Mouse (Mus musculus) CH12F3 (cell line): ENCODE measurements around the gene Rtf2.

Experiments
- in situ Hi-C: fragments of 300-500 bp; cut with MboI; formaldehyde crosslinking; loops from 2 replicates; pipeline ENCODE4 v1.14.3; 2020; ENCODE audit warnings: low sequenced_read_pairs

Rtf2 gene

GRCm38 (mm10) chr2:172477860-172478259, 37.5 kb downstream of the Rtf2 start:
- in situ Hi-C loops, result loop anchor here (10.0 kb wide), 2 partner anchors 517 to 607 kb away; no protein-coding TSS in a partner anchor

- in situ Hi-C loops, result no loop called here
Observed at GRCm38 (mm10) chr2:172480296-172480695, 39.9 kb downstream of the Rtf2 start.

GRCm38 (mm10) chr2:172481654-172482385, 41.5 kb downstream of the Rtf2 start:
- in situ Hi-C loops, result no loop called here

GRCm38 (mm10) chr2:172483766-172484413, 43.5 kb downstream of the Rtf2 start:
- in situ Hi-C loops, result no loop called here

- in situ Hi-C loops, result no loop called here
Observed at GRCm38 (mm10) chr2:172484696-172485370, 44.5 kb downstream of the Rtf2 start.

- in situ Hi-C loops, result no loop called here
Observed at GRCm38 (mm10) chr2:172496736-172497345, 56.5 kb downstream of the Rtf2 start.

DNA sequence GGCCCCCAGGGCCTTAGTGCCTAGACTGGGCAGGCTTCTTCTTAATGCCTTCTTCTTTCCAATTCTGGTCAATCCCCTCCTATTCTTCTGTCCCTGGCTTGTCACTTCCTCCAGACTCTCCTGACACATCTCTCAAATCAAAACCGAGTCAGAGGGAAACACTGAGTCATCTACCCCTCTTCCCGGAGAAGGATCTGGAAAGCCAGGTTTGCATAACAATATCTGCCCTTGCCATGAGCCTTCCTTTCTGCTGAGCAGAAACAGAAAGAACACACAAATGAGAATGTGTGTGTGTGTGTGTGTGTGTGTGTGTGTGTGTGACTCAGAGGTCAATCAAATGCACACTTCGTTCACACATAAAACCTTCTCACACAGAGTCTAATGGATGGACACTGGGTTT, 58.5 kb downstream of the Rtf2 start:
- in situ Hi-C loops, result no loop called here

GRCm38 (mm10) chr2:172500752-172501316, 60.5 kb downstream of the Rtf2 start:
- in situ Hi-C loops, result no loop called here

GRCm38 (mm10) chr2:172501341-172501740, 61.0 kb downstream of the Rtf2 start:
- in situ Hi-C loops, result no loop called here

GRCm38 (mm10) chr2:172502168-172502567, 61.8 kb downstream of the Rtf2 start:
- in situ Hi-C loops, result no loop called here

DNA sequence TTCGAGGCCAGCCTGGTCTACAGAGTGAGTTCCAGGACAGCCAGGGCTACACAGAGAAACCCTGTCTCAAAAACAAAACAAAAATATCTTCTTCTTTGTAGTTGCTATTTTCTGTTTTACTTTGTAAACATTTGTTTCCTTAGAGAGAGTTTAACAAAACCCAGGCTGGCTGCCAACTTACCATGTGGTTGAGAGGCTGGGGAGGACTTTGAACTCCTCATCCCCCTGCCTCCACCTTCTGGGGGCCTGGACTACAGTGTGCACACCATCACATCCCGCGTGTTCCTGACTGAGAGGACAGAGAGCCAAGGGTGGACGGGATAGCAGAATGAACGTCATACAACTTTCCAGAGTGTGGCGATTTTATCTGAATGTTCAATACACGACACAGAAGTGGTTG, 65.8 kb downstream of the Rtf2 start:
- in situ Hi-C loops, result no loop called here

GRCm38 (mm10) chr2:172510056-172510712, 69.8 kb downstream of the Rtf2 start:
- in situ Hi-C loops, result no loop called here

DNA sequence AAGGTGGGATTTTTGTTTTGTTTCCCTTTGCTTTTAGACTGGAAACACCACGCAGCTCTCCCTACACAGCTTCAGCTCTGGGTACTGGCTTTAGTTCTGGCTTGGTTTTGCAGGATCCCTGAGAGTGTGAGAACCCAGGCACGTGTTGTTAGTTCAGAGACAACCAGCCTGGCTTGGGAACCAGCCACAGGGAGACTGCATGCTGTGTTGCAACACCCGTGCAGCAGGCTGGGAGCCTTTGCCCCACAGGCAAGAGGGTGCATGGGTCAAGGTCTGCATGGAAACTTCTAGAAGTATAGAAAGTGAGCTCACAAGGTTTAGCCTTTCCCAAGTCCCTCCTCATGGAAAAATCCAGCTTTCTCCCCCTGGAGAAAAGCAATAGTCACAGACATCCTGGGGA, 70.5 kb downstream of the Rtf2 start:
- in situ Hi-C loops, result no loop called here

GRCm38 (mm10) chr2:172516407-172516992, 76.1 kb downstream of the Rtf2 start:
- in situ Hi-C loops, result no loop called here
